Mouse (Mus musculus) liver, embryonic 15.5 days (tissue): ENCODE results near the gene Lrrc61. TPM values are rescaled to one million over a fixed set of nuclear protein-coding genes. Genes with fewer than 3 reads are reported as not detected.
A peak's percentile ranks its signal among the peaks of the same experiment; 100 is the strongest.

Experiments
- ATAC-seq: fragments of 200-750 bp; cut with Nextera tagmentation; 2 replicates; pipeline ENCODE4 v1.8.0; 2017; ENCODE audit warnings: moderate number of reproducible peaks, mild to moderate bottlenecking, moderate library complexity; ENCODE audit not compliant: insufficient read depth
- H3K27ac ChIP-seq: fragments of 300-500 bp; sonication (generic); replicated peaks from 2 replicates; pipeline ENCODE4 v1.5.1; 2015; ENCODE audit warnings: mild to moderate bottlenecking, inconsistent platforms
- H3K27me3 ChIP-seq: fragments of 300-500 bp; sonication (generic); 2 replicates; pipeline ENCODE4 v1.6.1; 2015; ENCODE audit warnings: mild to moderate bottlenecking, inconsistent platforms
- H3K36me3 ChIP-seq: fragments of 300-500 bp; sonication (generic); replicated peaks from 2 replicates; pipeline ENCODE4 v1.6.1; 2015; ENCODE audit warnings: moderate library complexity, mild to moderate bottlenecking, inconsistent platforms
- H3K4me1 ChIP-seq: fragments of 300-500 bp; sonication (generic); replicated peaks from 2 replicates; pipeline ENCODE4 v1.6.1; 2015; ENCODE audit warnings: inconsistent platforms
- H3K4me2 ChIP-seq: fragments of 300-500 bp; sonication (generic); 2 replicates; pipeline ENCODE4 v1.6.1; 2015; ENCODE audit warnings: moderate library complexity, mild to moderate bottlenecking, inconsistent platforms
- H3K4me3 ChIP-seq: fragments of 300-500 bp; sonication (generic); replicated peaks from 2 replicates; pipeline ENCODE4 v1.5.1; 2015; ENCODE audit warnings: mild to moderate bottlenecking, inconsistent platforms
- H3K9ac ChIP-seq: fragments of 300-500 bp; sonication (generic); 2 replicates; pipeline ENCODE4 v1.6.1; 2015; ENCODE audit warnings: moderate library complexity, mild to moderate bottlenecking, inconsistent platforms
- H3K9me3 ChIP-seq: fragments of 300-500 bp; sonication (generic); replicated peaks from 2 replicates; pipeline ENCODE4 v1.6.1; 2016; ENCODE audit warnings: inconsistent platforms
- WGBS: fragments of 180-500 bp; shearing (Covaris S2); methylation state at CpG from one replicate; pipeline ENCODE4 v1.1.7; 2015; ENCODE audit warnings: mixed read lengths; ENCODE audit not compliant: insufficient replicate concordance; 5-methylcytosine and 5-hydroxymethylcytosine counted together
- polyA plus RNA-seq: library from polyadenylated mRNA; unstranded; fragments of >200 nt; fragmentation: Nextera tagmentation; extraction: Ambion mirVana; gene quantifications from 2 replicates; pipeline ENCODE4 v1.2.1, GENCODE M21; 2015

Lrrc61 gene
- polyA plus RNA-seq, 1 experiment from 2014 or later: 2.0 TPM

DNA sequence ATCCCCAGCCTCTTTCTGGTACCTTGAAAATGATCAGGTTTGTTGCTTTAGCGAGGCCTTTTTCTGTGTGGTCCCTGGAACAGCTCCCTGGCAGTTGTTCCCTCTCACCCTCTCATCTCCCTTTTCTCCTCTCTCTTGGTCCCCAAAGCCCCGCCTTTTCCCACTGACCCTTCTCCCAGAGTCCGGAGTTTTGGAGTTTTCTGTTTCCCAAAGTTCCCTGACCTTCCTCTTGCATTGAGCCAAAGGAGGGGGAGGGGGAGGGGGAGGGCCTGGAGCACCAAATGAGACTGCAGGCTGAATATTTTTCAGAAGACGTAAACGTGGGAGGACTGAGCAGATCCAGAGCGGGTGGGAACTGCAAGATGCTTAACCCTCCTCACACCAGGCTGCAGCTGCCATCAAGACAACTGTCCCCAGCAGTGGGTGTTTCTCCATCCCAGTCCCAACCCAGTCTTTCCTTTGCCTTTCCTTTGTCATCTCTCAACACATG, 18.0 kb downstream of the Lrrc61 start, which contains the start of gene Rarres2:
Gene Rarres2 (minus strand): TSS at position 218 of the 490 bp plus-strand sequence.
- 0 out of 2 replicates have a peak, but pooled peaks have one; percentile 12 for ATAC-seq
- Histone ChIP-seq H3K4me3 (no peak within 1 kb of the TSS), H3K27me3 (no peaks in the 10 kb centered on the region), H3K4me1 (peaks cover 11% of the 10 kb centered on the region), H3K36me3 (no peaks in the 10 kb centered on the region), H3K4me2 (peak within 1 kb of the TSS; percentile 29; the same call in 1 of the 2 replicates), H3K27ac (0 out of 2 replicates have a peak within 1 kb of the TSS, but pooled peaks have one; percentile 19), H3K9ac (no peak within 1 kb of the TSS), H3K9me3 (no peaks in the 10 kb centered on the region)
- WGBS: 32% methylated on average over 6 of the region's 6 CpGs

DNA sequence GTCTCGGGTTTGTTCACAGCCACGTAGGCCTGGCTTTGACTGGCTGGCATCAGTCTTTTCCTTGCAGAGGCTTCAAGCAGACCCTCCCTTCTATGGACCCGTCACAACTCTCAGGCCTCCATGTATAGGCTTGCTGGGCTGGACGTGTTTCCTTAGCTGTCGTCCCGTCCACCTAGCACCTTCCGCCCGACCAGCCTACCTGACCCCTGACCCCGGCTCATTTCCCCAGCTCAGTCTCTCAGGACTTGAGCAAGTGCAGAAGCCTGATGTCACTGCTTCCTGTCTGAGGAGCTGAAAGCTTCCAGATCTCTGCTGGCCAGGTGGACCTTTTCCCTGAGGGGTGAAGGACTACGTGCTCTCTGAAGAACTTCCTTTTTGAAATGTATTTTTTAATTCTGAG, 18.7 kb downstream of the Lrrc61 start:
- H3K4me1 ChIP-seq: peaks cover 11% of the 10 kb centered on the region
- no peaks in the 10 kb centered on the region for H3K36me3 ChIP-seq
- no peak overlapping the region for H3K4me2 ChIP-seq
- no peak for ATAC-seq
- H3K9me3 ChIP-seq: no peaks in the 10 kb centered on the region
- no peak overlapping the region for H3K4me3 ChIP-seq
- WGBS: 40% methylated on average over 10 of the region's 10 CpGs
- no peak overlapping the region for H3K27ac ChIP-seq
- no peak overlapping the region for H3K9ac ChIP-seq
- H3K27me3 ChIP-seq: no peaks in the 10 kb centered on the region

DNA sequence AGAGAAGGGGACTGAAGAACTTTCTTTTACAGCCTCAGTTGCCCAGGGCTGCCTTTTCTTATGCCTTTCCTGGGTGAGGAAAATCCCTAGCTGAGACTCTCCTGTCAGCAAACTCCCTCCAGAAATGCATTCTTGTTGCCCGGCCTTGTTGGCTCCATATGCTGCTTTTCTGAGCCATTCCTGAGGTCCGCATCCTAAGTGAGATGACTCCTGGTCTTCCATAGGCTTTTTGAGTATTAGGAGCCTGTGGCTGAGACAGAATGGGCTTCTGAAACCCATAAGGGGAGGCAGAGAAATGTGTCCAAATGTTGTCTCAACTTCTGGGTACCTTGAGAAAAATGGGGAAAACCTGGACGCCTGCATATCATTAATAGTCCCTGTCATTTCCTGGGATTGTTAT, 19.4 kb downstream of the Lrrc61 start:
- H3K4me2 ChIP-seq: no peak overlapping the region
- H3K4me3 ChIP-seq: no peak overlapping the region
- no peak overlapping the region for H3K27ac ChIP-seq
- peaks cover 8% of the 10 kb centered on the region for H3K4me1 ChIP-seq
- WGBS: 45% methylated on average over 3 of the region's 3 CpGs
- no peaks in the 10 kb centered on the region for H3K36me3 ChIP-seq
- no peak for ATAC-seq
- no peaks in the 10 kb centered on the region for H3K27me3 ChIP-seq
- no peaks in the 10 kb centered on the region for H3K9me3 ChIP-seq
- H3K9ac ChIP-seq: no peak overlapping the region

DNA sequence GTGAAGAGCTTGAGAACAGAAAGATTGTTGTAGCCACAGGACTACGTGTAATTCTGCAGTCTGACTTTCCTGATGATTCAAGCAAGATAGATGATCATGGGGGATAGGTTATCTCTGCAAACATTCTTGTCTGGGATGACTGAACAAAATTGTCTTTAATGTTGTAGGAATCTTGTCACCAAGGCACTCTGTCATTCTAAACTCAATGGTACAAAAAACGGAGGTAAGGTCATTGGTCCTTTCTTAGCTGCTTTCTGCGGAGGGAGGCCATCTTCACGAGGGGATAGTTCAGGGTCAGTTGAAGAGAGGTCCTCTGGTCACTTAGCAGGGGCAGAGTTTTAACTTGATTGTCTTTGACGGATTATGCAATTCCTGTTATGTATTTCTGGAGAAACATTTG, 24.1 kb downstream of the Lrrc61 start:
- H3K27ac ChIP-seq: no peak overlapping the region
- 33% methylated on average over 5 of the region's 5 CpGs for WGBS

GRCm38 (mm10) chr6:48579215-48579648, 24.6 kb downstream of the Lrrc61 start:
- WGBS: 7% methylated on average over 5 of the region's 5 CpGs
- Histone ChIP-seq H3K9me3 (no peaks in the 10 kb centered on the region), H3K9ac (no peak overlapping the region), H3K36me3 (no peaks in the 10 kb centered on the region), H3K4me2 (0 out of 2 replicates have a peak overlapping the region, but pooled peaks have one; percentile 3), H3K27me3 (no peaks in the 10 kb centered on the region), H3K4me3 (no peak overlapping the region), H3K4me1 (no peaks in the 10 kb centered on the region), H3K27ac (no peak overlapping the region)
- ATAC-seq: no peak

More for the DNA sequence above, 24.1 kb downstream of the Lrrc61 start:
- Histone ChIP-seq H3K9me3 (no peaks in the 10 kb centered on the region), H3K9ac (no peak overlapping the region), H3K4me1 (no peaks in the 10 kb centered on the region), H3K36me3 (no peaks in the 10 kb centered on the region), H3K4me2 (no peak overlapping the region), H3K27me3 (no peaks in the 10 kb centered on the region), H3K4me3 (no peak overlapping the region)
- no peak for ATAC-seq

GRCm38 (mm10) chr6:48581257-48581656, 26.7 kb downstream of the Lrrc61 start:
- no peaks in the 10 kb centered on the region for H3K9me3 ChIP-seq
- H3K27me3 ChIP-seq: no peaks in the 10 kb centered on the region
- no peak for ATAC-seq
- H3K9ac ChIP-seq: no peak overlapping the region
- WGBS: 49% methylated on average over 3 of the region's 3 CpGs
- H3K4me1 ChIP-seq: no peaks in the 10 kb centered on the region
- H3K27ac ChIP-seq: no peak overlapping the region
- no peaks in the 10 kb centered on the region for H3K36me3 ChIP-seq
- no peak overlapping the region for H3K4me2 ChIP-seq
- H3K4me3 ChIP-seq: no peak overlapping the region

- no peak overlapping the region for H3K4me3 ChIP-seq
- 49% methylated on average over 3 of the region's 3 CpGs for WGBS
- no peaks in the 10 kb centered on the region for H3K27me3 ChIP-seq
- ATAC-seq: no peak
- no peaks in the 10 kb centered on the region for H3K9me3 ChIP-seq
- H3K9ac ChIP-seq: no peak overlapping the region
- H3K36me3 ChIP-seq: no peaks in the 10 kb centered on the region
- no peak overlapping the region for H3K4me2 ChIP-seq
- no peak overlapping the region for H3K27ac ChIP-seq
- H3K4me1 ChIP-seq: no peaks in the 10 kb centered on the region
Observed at GRCm38 (mm10) chr6:48582037-48582436, 27.4 kb downstream of the Lrrc61 start.

DNA sequence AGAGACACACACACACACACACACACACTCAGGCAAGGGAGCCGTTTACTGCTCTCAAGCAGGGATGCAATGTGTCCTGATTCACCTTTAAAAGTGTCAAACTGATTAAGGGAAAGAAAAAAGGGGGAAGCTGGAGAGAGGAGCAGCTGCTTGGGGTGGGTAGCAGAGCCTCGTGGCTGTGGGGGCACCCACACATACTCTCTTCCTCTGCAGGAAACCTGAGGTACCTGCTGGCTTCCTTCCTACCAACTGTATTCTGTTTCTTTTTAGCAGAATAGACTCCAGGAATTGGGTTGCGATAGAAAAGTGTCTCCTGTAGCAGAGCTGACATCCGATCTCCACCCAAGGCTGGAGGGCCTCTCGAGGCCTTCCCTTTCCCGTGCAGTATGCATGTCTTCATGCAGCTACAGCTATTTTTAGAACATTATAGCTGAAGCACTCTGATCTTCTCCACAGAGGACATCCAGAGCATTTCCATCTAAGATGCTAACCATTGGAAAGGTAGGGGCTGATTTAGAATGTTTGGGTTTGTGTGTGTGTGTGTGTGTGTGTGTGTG, 34.7 kb downstream of the Lrrc61 start, which contains the start of gene Gm45021:
Gene Gm45021 (plus strand): TSS at position 417 of the 557 bp plus-strand sequence.
- Histone ChIP-seq H3K4me3 (no peak within 1 kb of the TSS), H3K27me3 (no peaks in the 10 kb centered on the region), H3K4me1 (peaks cover 12% of the 10 kb centered on the region), H3K9ac (no peak within 1 kb of the TSS), H3K4me2 (no peak within 1 kb of the TSS), H3K27ac (no peak within 1 kb of the TSS), H3K9me3 (no peaks in the 10 kb centered on the region), H3K36me3 (no peaks in the 10 kb centered on the region)
- 11% methylated on average over 6 of the region's 6 CpGs for WGBS
- no peak for ATAC-seq

DNA sequence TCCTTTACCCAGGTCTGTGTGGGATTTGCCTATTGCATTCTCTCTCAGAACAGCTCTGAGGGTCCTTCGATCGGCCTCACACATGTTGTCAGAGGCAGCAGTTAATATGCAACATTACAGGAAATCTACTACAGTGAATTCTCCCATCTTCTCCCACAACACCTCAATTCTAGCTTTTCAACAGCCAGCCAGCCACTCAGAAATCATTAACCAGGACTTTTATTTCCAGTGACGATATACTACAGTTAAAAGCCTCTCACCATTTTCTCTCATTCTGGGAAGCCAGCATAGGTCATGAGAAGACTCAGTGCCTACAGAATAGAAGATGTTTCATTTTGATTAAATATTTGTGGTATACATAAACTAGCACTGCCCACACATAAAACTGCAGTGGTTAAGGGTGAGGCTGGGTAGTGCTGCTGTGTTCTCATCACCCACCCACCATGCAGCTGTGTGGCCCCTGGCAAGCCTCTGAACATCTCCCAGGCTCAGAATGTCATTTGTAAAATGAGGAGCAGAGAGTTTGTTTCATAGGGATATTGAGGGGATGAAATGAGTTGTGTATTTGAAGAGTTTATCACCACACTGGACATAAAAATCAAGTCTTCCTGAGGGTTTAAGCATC, 36.7 kb downstream of the Lrrc61 start:
- ATAC-seq: no peak
- Histone ChIP-seq H3K36me3 (peaks cover 4% of the 10 kb centered on the region), H3K4me1 (peaks cover 20% of the 10 kb centered on the region), H3K4me3 (no peak overlapping the region), H3K27me3 (no peaks in the 10 kb centered on the region), H3K9ac (no peak overlapping the region), H3K27ac (peak overlapping the region; percentile 62), H3K4me2 (0 out of 2 replicates have a peak overlapping the region, but pooled peaks have one; percentile 21), H3K9me3 (no peaks in the 10 kb centered on the region)
- 66% methylated on average over 3 of the region's 3 CpGs for WGBS

DNA sequence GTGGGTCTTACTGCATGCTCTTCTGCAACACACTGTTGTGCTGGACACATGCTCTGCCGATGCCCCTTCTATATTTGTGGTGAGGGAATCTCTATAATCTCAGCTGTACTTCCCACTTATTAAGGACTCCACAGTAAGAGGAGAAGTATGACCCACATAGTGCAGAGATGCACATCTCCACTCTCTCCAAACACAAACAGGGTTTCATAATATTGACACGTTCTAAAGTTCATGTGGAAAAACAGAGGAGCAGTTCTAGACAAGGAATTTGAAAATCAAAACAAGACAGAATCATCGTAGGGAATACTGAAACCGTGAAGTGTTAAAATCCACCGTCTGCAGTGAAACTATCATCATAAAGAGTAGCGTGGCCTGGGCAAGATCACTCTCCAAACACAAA, 37.3 kb downstream of the Lrrc61 start:
- Histone ChIP-seq H3K4me3 (no peak overlapping the region), H3K27me3 (no peaks in the 10 kb centered on the region), H3K36me3 (peaks cover 10% of the 10 kb centered on the region), H3K4me2 (0 out of 2 replicates have a peak overlapping the region, but pooled peaks have one; percentile 21), H3K4me1 (peaks cover 20% of the 10 kb centered on the region), H3K9ac (no peak overlapping the region), H3K27ac (peak overlapping the region; percentile 62), H3K9me3 (no peaks in the 10 kb centered on the region)
- no peak for ATAC-seq
- 60% methylated on average over 6 of the region's 6 CpGs for WGBS

GRCm38 (mm10) chr6:48593158-48594042, 38.8 kb downstream of the Lrrc61 start, which contains the start of the genes Repin1 and Gm44965:
Gene Repin1 (plus strand): TSS chr6:48593883.
Gene Gm44965 (plus strand): TSS chr6:48593941.
- Histone ChIP-seq H3K4me1 (peaks cover 20% of the 10 kb centered on the region), H3K27ac (peak within 1 kb of the TSS; percentile 71), H3K9ac (peak within 1 kb of the TSS; percentile 56), H3K4me3 (peak within 1 kb of the TSS; percentile 66), H3K36me3 (peaks cover 22% of the 10 kb centered on the region), H3K9me3 (no peaks in the 10 kb centered on the region), H3K27me3 (no peaks in the 10 kb centered on the region), H3K4me2 (peak within 1 kb of the TSS; percentile 76)
- 9% methylated on average over 44 of the region's 45 CpGs for WGBS
- peak; percentile 75 for ATAC-seq
